Mouse (Mus musculus) ES-Bruce4 (cell line): ENCODE measurements around the gene Tab1.

Source experiments
- CTCF ChIP-seq: IDR thresholded peaks from one replicate; pipeline ENCODE4 v1.8.1; 2011; ENCODE audit warnings: low read depth, low read length
- EP300 ChIP-seq: IDR thresholded peaks from 2 replicates; pipeline ENCODE4 v1.6.1; 2011; ENCODE audit warnings: low read depth, low read length; ENCODE audit not compliant: insufficient read depth

- TF ChIP-seq CTCF (no peak), EP300 (no peak)
Measured at GRCm38 (mm10) chr15:80121721-80122325, 11.1 kb upstream of the Tab1 start.
